Mouse (Mus musculus): Measurements from ENCODE around the gene Clhc1. TPM values are rescaled to one million over a fixed set of nuclear protein-coding genes. Genes with fewer than 3 reads are reported as not detected.

The Clhc1 gene
- total RNA-seq, 2 experiments from 2014 or later = 0.19 TPM; not detected in 1

GRCm38 (mm10) chr11:29560452-29560851 lies 12.7 kb downstream of the Clhc1 start:
- no peak for DNase-seq (ENCODE audit: extremely low spot score in 1 of 2, low spot score in 1 of 2)

DNA sequence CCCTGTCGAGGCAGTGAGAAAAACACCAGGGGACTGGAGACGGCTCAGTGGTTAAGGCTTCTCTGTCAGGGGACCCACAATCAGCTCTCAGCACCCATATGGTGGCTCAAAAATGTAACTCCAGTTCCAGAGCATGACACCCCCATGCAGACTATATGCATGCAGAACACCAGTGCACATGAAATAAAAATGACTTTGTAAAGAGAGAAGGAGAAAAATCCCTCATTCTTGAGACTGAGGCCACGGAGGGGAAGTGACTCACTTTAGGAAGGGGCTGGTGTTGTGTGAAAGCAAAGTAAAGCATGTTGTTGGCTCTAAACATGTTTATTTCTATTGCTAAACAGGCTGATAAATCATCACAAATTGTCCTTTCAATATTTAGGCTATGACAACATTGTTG lies 13.2 kb downstream of the Clhc1 start:
- DNase-seq (ENCODE audit: extremely low spot score in 1 of 2, low spot score in 1 of 2) = no peak

- DNase-seq (ENCODE audit: extremely low spot score in 1 of 2, low spot score in 1 of 2) = no peak
Observed at GRCm38 (mm10) chr11:29563406-29563805, 15.7 kb downstream of the Clhc1 start.

DNA sequence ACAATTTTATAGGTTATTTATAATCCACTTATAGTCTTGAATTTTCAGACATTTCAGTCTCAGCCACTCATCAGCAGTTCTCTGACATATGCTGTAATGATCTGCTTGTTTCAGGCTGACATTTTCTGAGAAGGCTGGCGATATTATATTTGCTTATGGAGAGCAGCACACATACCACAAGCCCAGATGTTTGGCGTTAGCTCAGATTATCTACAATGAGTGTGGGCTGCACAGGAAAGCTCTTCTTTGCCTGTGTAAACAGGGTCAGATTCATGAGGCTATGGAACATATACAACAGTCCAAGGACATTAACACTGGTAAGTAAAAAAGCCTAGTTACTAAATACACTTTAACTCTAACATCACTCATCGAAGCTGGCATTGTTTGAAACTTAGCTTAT lies 23.8 kb downstream of the Clhc1 start:
- no peak for DNase-seq (ENCODE audit: extremely low spot score in 1 of 2, low spot score in 1 of 2)

GRCm38 (mm10) chr11:29572656-29573055 lies 24.9 kb downstream of the Clhc1 start:
- no peak for DNase-seq (ENCODE audit: extremely low spot score in 1 of 2, low spot score in 1 of 2)

DNA sequence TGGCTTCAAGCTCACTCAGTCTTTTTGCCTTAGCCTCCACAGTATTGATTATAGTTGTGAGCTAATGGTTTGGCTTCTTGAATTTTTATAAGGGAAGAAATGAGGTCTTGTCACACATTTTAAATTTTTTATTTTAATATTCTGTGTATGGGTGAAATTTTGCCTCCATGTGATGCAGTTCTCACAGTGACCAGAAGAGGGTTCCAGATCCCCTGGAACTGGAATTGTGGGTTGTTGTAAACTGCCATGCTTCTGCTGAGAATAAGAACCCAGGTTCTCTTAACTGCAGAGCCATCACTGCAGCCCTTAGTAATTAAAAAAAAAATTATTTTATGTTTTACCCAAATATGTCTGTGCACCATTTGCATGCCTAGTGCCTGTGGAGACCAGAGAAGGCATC lies 31.9 kb downstream of the Clhc1 start:
- DNase-seq (ENCODE audit: extremely low spot score in 1 of 2, low spot score in 1 of 2) = no peak

- DNase-seq (ENCODE audit: extremely low spot score in 1 of 2, low spot score in 1 of 2) = no peak
Observed at GRCm38 (mm10) chr11:29595217-29595616, 47.5 kb downstream of the Clhc1 start.

- DNase-seq (ENCODE audit: extremely low spot score in 1 of 2, low spot score in 1 of 2) = no peak
Observed at GRCm38 (mm10) chr11:29597159-29597558, 49.4 kb downstream of the Clhc1 start.

- DNase-seq (ENCODE audit: extremely low spot score in 1 of 2, low spot score in 1 of 2) = no peak
Observed at GRCm38 (mm10) chr11:29599000-29599399, 51.2 kb downstream of the Clhc1 start.

- DNase-seq (ENCODE audit: extremely low spot score in 1 of 2, low spot score in 1 of 2) = no peak
Observed at GRCm38 (mm10) chr11:29603581-29603980, 55.8 kb downstream of the Clhc1 start.

DNA sequence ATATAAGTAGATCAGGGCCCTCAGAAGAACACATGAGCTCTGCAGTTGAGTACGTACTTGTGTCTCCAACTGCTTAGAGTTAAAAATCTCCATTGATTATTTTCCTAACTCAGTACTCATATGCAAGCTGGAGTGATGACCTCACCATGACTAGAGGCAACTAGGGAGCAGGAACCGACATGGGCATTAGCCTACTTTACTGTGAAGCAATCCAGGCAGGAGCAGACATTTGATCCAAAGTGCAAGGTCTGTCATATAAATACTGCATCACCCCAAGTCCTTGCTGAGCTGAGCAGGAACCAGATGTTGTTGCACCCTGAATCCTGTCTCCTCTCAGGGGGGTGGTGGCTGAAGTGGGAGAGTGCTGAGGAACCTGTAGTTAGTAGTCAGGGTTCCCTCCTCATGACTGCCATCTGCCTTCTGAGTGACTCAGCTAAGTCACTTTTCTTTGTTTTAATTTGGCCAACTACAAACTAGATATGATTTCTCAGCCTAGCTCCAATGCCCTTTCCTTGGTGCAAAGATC lies 59.8 kb downstream of the Clhc1 start:
- no peak for DNase-seq (ENCODE audit: extremely low spot score in 1 of 2, low spot score in 1 of 2)

DNA sequence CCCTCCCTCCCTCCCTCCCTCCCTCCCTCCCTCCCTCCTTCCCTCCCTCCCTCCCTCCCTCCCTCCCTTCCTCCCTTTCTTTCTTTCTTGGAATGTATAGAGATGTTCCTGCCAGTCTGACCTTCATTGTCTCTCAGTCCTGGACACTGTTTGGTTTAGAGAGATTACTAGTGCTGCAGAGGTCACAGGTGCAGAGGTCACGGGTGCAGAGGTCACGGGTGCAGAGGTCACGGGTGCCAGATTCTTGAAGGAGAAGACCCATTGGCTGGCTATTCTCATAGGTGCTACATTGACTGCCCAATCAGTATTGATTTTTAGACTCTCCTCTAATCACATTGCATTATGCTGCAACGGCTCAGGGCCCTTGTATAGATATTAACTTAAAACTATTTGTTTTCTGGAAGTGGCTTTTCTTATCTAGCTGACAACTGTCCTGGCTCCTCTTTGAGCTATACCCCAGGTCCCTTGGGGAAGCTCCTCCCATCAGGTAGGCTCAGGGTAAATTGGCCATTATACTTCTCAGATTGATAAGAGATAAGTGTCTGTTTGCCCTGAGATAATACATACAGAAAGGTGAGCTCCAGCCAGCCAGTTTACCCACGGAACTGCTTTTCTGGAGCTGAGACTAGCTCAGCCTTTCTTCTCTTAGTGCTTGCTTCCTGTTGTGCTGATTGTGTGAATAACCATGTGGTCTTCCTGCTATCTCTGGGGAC lies 62.2 kb downstream of the Clhc1 start:
- DNase-seq (ENCODE audit: extremely low spot score in 1 of 2, low spot score in 1 of 2) = no peak

DNA sequence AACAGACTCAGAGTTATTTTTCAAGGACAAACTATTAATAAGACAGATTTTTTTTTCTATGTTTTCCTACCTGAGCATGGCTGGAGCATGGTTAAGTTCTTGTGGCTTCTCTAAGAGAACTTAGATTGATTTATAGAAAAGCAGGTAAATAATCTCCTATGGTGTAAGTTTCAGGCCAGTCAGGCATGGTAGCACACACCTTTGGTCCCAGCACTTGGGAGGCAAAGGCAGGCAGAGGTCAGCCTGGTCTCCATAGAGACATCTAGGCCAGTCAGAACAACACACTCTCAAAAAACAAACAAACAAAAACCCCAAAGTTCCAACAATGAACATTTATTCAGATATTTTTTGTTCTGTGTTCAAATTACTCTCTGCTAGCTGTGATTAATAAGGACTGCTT lies 64.3 kb downstream of the Clhc1 start:
- DNase-seq (ENCODE audit: extremely low spot score in 1 of 2, low spot score in 1 of 2) = no peak

DNA sequence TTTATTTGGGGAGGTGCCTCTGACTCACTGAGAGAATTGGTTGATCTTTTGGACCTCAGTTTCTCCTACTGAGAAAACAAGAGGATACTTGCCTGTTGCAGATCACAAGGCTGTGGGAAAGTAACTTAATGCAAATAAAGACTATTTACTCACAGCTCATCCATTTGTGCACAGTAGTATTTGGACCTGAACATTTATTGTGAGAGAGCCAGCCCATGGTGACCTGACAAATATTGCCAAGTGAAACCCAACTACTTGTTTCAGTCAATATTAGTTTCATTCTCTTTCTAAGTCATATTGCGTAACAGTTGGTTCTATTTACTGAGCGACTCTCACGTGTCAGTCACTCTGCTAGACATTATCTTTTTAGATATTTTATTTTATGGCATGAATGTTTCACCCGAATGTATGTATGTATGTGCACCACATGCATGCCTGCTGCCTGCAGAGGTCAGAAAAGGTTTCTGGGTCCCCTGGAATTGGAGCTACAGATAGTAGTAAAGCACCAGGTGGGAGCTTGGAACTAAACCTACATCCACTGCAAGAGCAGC lies 65.5 kb downstream of the Clhc1 start:
- no peak for DNase-seq (ENCODE audit: extremely low spot score in 1 of 2, low spot score in 1 of 2)

- DNase-seq (ENCODE audit: extremely low spot score in 1 of 2, low spot score in 1 of 2) = no peak
Observed at GRCm38 (mm10) chr11:29614217-29614924, 66.6 kb downstream of the Clhc1 start.

GRCm38 (mm10) chr11:29622030-29622790 lies 74.5 kb downstream of the Clhc1 start:
- DNase-seq (ENCODE audit: extremely low spot score in 1 of 2, low spot score in 1 of 2) = no peak

DNA sequence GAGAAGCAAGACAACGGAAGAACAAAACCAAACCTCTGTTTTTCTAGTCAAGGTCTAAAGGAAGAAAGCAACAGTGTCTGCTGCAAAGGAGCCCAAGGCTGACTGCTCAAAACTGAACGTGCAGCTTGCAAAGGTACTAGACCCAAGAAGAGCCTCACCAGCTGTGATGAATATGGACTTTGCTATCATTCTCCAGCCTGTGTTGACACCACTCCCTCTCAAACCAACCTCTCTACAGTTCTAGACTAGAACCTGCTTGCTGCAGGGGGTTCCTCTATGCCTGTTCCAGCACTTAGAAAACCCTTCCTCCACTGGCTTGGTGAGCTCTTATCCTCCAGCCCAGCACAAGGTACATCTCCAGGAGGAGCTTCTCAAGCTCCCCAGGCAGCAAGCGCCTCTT lies 75.6 kb downstream of the Clhc1 start:
- DNase-seq (ENCODE audit: extremely low spot score in 1 of 2, low spot score in 1 of 2) = no peak

DNA sequence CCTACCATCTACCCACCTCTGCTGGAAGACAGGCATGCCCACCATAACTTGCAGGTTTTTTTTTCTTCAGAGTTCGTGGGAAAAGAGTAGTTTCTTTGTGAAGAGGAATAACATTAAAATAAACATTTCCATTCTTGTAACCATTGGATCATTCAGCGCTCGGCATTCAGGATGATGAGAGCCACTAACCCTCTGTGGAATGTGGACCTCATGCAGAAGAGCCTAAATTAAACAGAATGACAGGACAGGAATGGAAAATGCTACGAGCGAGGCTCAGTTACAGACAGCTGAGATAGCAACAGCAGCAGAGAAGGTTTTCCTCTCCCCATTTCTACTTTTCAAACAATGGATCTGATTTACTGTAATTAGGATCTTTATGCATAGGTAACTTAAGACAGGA lies 78.8 kb downstream of the Clhc1 start:
- no peak for DNase-seq (ENCODE audit: extremely low spot score in 1 of 2, low spot score in 1 of 2)

GRCm38 (mm10) chr11:29627706-29628105 lies 80.0 kb downstream of the Clhc1 start:
- no peak for DNase-seq (ENCODE audit: extremely low spot score in 1 of 2, low spot score in 1 of 2)

Data from layer of hippocampus, postnatal 25 days (tissue).